Comparison of ENCODE assay signal across 8 mouse cellular contexts in genomic region chr12:84996501-84997398, GRCm38 (mm10). TPM values are rescaled to one million over a fixed set of nuclear protein-coding genes. Genes with fewer than 3 reads are reported as not detected.
DNase-seq lines count a peak whose midpoint lies in the region; ATAC-seq lines count a peak whose summit lies in the region.

No protein-coding gene starts in this region.

- H3K4me1 ChIP-seq in forebrain, embryonic 11.5 days (replicated peaks; ENCODE audit: control insufficient read depth, insufficient read depth, low read length): peaks cover 4% of the 10 kb centered on the region; the same call in 1 of the 2 replicates
- peaks cover 25% of the 10 kb centered on the region for H3K4me1 ChIP-seq in limb, embryonic 13.5 days
- peaks cover 31% of the 10 kb centered on the region for H3K4me1 ChIP-seq in midbrain, embryonic 15.5 days

- ATAC-seq in monocyte, adult 5-6 weeks (replicated peaks; ENCODE audit: insufficient number of reproducible peaks, low FRiP score, low TSS enrichment, poor library complexity, severe bottlenecking): no peak
- ATAC-seq in forebrain, embryonic 11.5 days (replicated peaks; ENCODE audit: low FRiP score): peak; percentile 72
- peak; percentile 12 for ATAC-seq in inflammation-experienced regulatory T-cells, adult 6 months
- peak; percentile 68 for ATAC-seq in limb, embryonic 13.5 days (ENCODE audit: low FRiP score, low read depth)
- ATAC-seq in midbrain, embryonic 15.5 days (replicated peaks): peak; percentile 65

- H3K9me3 ChIP-seq in forebrain, embryonic 11.5 days (ENCODE audit: control insufficient read depth, low read length): no peaks in the 10 kb centered on the region
- H3K9me3 ChIP-seq in limb, embryonic 13.5 days: 0 out of 2 replicates have a peak, but pooled peaks cover 4% of the 10 kb centered on the region
- peaks cover 2% of the 10 kb centered on the region; the same call in 1 of the 2 replicates for H3K9me3 ChIP-seq in midbrain, embryonic 15.5 days

- peak overlapping the region; percentile 96 for H3K4me2 ChIP-seq in forebrain, embryonic 11.5 days (ENCODE audit: low read depth, low read length, severe bottlenecking)
- H3K4me2 ChIP-seq in limb, embryonic 13.5 days (replicated peaks): peak overlapping the region; percentile 98
- peak overlapping the region; percentile 93 for H3K4me2 ChIP-seq in midbrain, embryonic 15.5 days

- H3K27ac ChIP-seq in forebrain, embryonic 11.5 days (ENCODE audit: low read depth, low read length): peak overlapping the region; percentile 53; the same call in 1 of the 2 replicates
- H3K27ac ChIP-seq in limb, embryonic 13.5 days: peak overlapping the region; percentile 84
- H3K27ac ChIP-seq in midbrain, embryonic 15.5 days: peak overlapping the region; percentile 86

- no peaks in the 10 kb centered on the region for H3K36me3 ChIP-seq in forebrain, embryonic 11.5 days (ENCODE audit: control insufficient read depth, insufficient read depth, low read length)
- 0 out of 2 replicates have a peak, but pooled peaks cover 4% of the 10 kb centered on the region for H3K36me3 ChIP-seq in limb, embryonic 13.5 days
- H3K36me3 ChIP-seq in midbrain, embryonic 15.5 days (replicated peaks): no peaks in the 10 kb centered on the region

- H3K4me3 ChIP-seq in forebrain, embryonic 11.5 days (ENCODE audit: low read depth, low read length): peak overlapping the region; percentile 96
- H3K4me3 ChIP-seq in limb, embryonic 13.5 days: peak overlapping the region; percentile 97
- H3K4me3 ChIP-seq in midbrain, embryonic 15.5 days: peak overlapping the region; percentile 90

- peak; percentile 2 to 3 for DNase-seq in monocyte, adult 2 months (ENCODE audit: low read depth in 1 of 2, low spot score in 2 of 2)
- peak; percentile 31 for DNase-seq in c-Kit-positive CD71-negative TER-119-negative erythroid progenitor cells, embryonic 14.5 days (ENCODE audit: low read depth)
- peak; percentile 69 for DNase-seq in forebrain, embryonic 11.5 days (ENCODE audit: low spot score)
- peak; percentile 18 for DNase-seq in telencephalon, adult 2 months (ENCODE audit: low read depth, low spot score)

- H3K27me3 ChIP-seq in forebrain, embryonic 11.5 days (ENCODE audit: control insufficient read depth, insufficient read depth, low read length): no peaks in the 10 kb centered on the region
- no peaks in the 10 kb centered on the region for H3K27me3 ChIP-seq in limb, embryonic 13.5 days
- no peaks in the 10 kb centered on the region for H3K27me3 ChIP-seq in midbrain, embryonic 15.5 days (replicated peaks)

- WGBS in forebrain, embryonic 11.5 days: under 1% methylated on average over 43 of the region's 44 CpGs
- WGBS in limb, embryonic 13.5 days: under 1% methylated on average over 35 of the region's 44 CpGs
- WGBS in midbrain, embryonic 15.5 days: under 1% methylated on average over 44 of the region's 44 CpGs

- peak overlapping the region; percentile 99 for H3K9ac ChIP-seq in forebrain, embryonic 11.5 days (ENCODE audit: low read length)
- H3K9ac ChIP-seq in limb, embryonic 13.5 days: peak overlapping the region; percentile 99
- H3K9ac ChIP-seq in midbrain, embryonic 15.5 days: peak overlapping the region; percentile 99

RNA-seq across cellular contexts. Expression of gene Ylpm1, which starts 0.6 kb away (rescaled TPM):
- 22.6 to 86.9 TPM (median 34.8 TPM) in 3 replicates for total RNA-seq in monocyte, adult 5-6 weeks (2017)
- 46.8 and 55.5 TPM in 2 replicates for polyA plus RNA-seq in forebrain, embryonic 11.5 days (2014; fragmentation: Nextera tagmentation; extraction: Ambion mirVana)
- polyA plus RNA-seq in inflammation-experienced regulatory T-cells, adult 6 months (2017; shearing (Covaris generic)): 10 to 100 TPM; 23.6 to 44.3 (median 36.1) TPM
- polyA plus RNA-seq in limb, embryonic 13.5 days (2015; fragmentation: Nextera tagmentation; extraction: Ambion mirVana): 37.1 and 38.2 TPM in 2 replicates
- polyA plus RNA-seq in midbrain, embryonic 15.5 days (2015; fragmentation: Nextera tagmentation; extraction: Ambion mirVana): 34.8 and 37.0 TPM in 2 replicates

RNA-seq across cellular contexts. Expression of gene Arel1, which starts 26.1 kb away (rescaled TPM):
- total RNA-seq in monocyte, adult 5-6 weeks (2017): 42.8 to 69.6 TPM (median 53.8 TPM) in 3 replicates
- 25.1 and 29.3 TPM in 2 replicates for polyA plus RNA-seq in forebrain, embryonic 11.5 days (2014; fragmentation: Nextera tagmentation; extraction: Ambion mirVana)
- polyA plus RNA-seq in inflammation-experienced regulatory T-cells, adult 6 months (2017; shearing (Covaris generic)): 10 to 100 TPM; 21.6 to 31.4 (median 28.6) TPM
- 14.0 and 14.9 TPM in 2 replicates for polyA plus RNA-seq in limb, embryonic 13.5 days (2015; fragmentation: Nextera tagmentation; extraction: Ambion mirVana)
- 34.5 and 36.6 TPM in 2 replicates for polyA plus RNA-seq in midbrain, embryonic 15.5 days (2015; fragmentation: Nextera tagmentation; extraction: Ambion mirVana)

RNA-seq across cellular contexts. Expression of gene Fcf1, which starts 26.1 kb away (rescaled TPM):
- 101 to 149 TPM (median 133 TPM) in 3 replicates for total RNA-seq in monocyte, adult 5-6 weeks (2017)
- 141 and 148 TPM in 2 replicates for polyA plus RNA-seq in forebrain, embryonic 11.5 days (2014; fragmentation: Nextera tagmentation; extraction: Ambion mirVana)
- polyA plus RNA-seq in inflammation-experienced regulatory T-cells, adult 6 months (2017; shearing (Covaris generic)): 100 to 1,000 TPM; 194 to 216 (median 195) TPM
- polyA plus RNA-seq in limb, embryonic 13.5 days (2015; fragmentation: Nextera tagmentation; extraction: Ambion mirVana): 146 and 167 TPM in 2 replicates
- polyA plus RNA-seq in midbrain, embryonic 15.5 days (2015; fragmentation: Nextera tagmentation; extraction: Ambion mirVana): 79.5 and 81.8 TPM in 2 replicates

Comparison
In these comparisons a context has a peak if more than half of its experiments do, and no peak if none do; other contexts are left out.
1. DNase-seq: peak in every context shown above with its lines; median percentile 69 in forebrain, embryonic 11.5 days; 31 in c-Kit-positive CD71-negative TER-119-negative erythroid progenitor cells, embryonic 14.5 days; 18 in telencephalon, adult 2 months; 2 in monocyte, adult 2 months.